Comparison of ENCODE assay signal across 8 mouse cellular contexts in genomic region chr12:8498148-8498571, GRCm38 (mm10). TPM values are rescaled to one million over a fixed set of nuclear protein-coding genes. Genes with fewer than 3 reads are reported as not detected.
DNase-seq lines count a peak whose midpoint lies in the region; ATAC-seq and TF ChIP-seq lines count a peak whose summit lies in the region.

No protein-coding gene starts in this region.

- TF ChIP-seq POLR2A in liver, adult 2 months (IDR thresholded peaks at IDR 0.05; ENCODE audit: extremely low read depth, insufficient read depth, low read length), result no peak

- H3K4me1 ChIP-seq in liver, adult 2 months (ENCODE audit: control insufficient read depth, insufficient read depth, low read length), result peaks cover 5% of the 10 kb centered on the region
- H3K4me1 ChIP-seq in heart, embryonic 12.5 days (replicated peaks), result peaks cover 34% of the 10 kb centered on the region
- peaks cover 30% of the 10 kb centered on the region for H3K4me1 ChIP-seq in midbrain, embryonic 14.5 days (ENCODE audit: control insufficient read depth, insufficient read depth, low read length)

- H3K4me2 ChIP-seq in heart, embryonic 12.5 days, result peak overlapping the region; percentile 96
- peak overlapping the region; percentile 88 for H3K4me2 ChIP-seq in midbrain, embryonic 14.5 days (ENCODE audit: low read length)

- no peaks in the 10 kb centered on the region for H3K9me3 ChIP-seq in heart, embryonic 12.5 days (replicated peaks)
- H3K9me3 ChIP-seq in midbrain, embryonic 14.5 days (ENCODE audit: control insufficient read depth, low read length), result no peaks in the 10 kb centered on the region

- H3K36me3 ChIP-seq in liver, adult 2 months (ENCODE audit: control insufficient read depth, insufficient read depth, low read length), result no peaks in the 10 kb centered on the region
- H3K36me3 ChIP-seq in heart, embryonic 12.5 days, result no peaks in the 10 kb centered on the region
- H3K36me3 ChIP-seq in midbrain, embryonic 14.5 days (ENCODE audit: control insufficient read depth, insufficient read depth, low read length), result no peaks in the 10 kb centered on the region

- peak overlapping the region; percentile 87 for H3K9ac ChIP-seq in liver, adult 2 months (ENCODE audit: low read depth, low read length)
- H3K9ac ChIP-seq in heart, embryonic 12.5 days, result peak overlapping the region; percentile 99
- H3K9ac ChIP-seq in midbrain, embryonic 14.5 days (replicated peaks; ENCODE audit: low read length), result peak overlapping the region; percentile 99

- H3K4me3 ChIP-seq in liver, adult 2 months (ENCODE audit: insufficient read depth, low read depth, low read length), result peak overlapping the region; percentile 80
- peak overlapping the region; percentile 93 for H3K4me3 ChIP-seq in heart, embryonic 12.5 days
- H3K4me3 ChIP-seq in midbrain, embryonic 14.5 days (replicated peaks; ENCODE audit: low read depth, low read length), result peak overlapping the region; percentile 91

- no peaks in the 10 kb centered on the region for H3K27me3 ChIP-seq in liver, adult 2 months (ENCODE audit: control insufficient read depth, insufficient read depth, low read length)
- H3K27me3 ChIP-seq in heart, embryonic 12.5 days (replicated peaks), result no peaks in the 10 kb centered on the region
- H3K27me3 ChIP-seq in midbrain, embryonic 14.5 days (ENCODE audit: control insufficient read depth, insufficient read depth, low read length), result no peaks in the 10 kb centered on the region

- peaks cover 13% of the 10 kb centered on the region; the same call in 1 of the 2 replicates for H3K79me2 ChIP-seq in liver, adult 2 months (ENCODE audit: control insufficient read depth, insufficient read depth, low read length)

- ATAC-seq in heart, embryonic 12.5 days (ENCODE audit: insufficient number of reproducible peaks, low FRiP score), result no peak
- ATAC-seq in midbrain, embryonic 14.5 days (ENCODE audit: low FRiP score, low TSS enrichment), result no peak
- no peak for ATAC-seq in megakaryocyte progenitor cell, adult 5-6 weeks (replicated peaks; ENCODE audit: poor library complexity)

- peak overlapping the region; percentile 24; the same call in 1 of the 2 replicates for H3K27ac ChIP-seq in liver, adult 2 months (replicated peaks; ENCODE audit: insufficient read depth, low read depth, low read length)
- H3K27ac ChIP-seq in heart, embryonic 12.5 days (ENCODE audit: poor library complexity, severe bottlenecking), result peak overlapping the region; percentile 100
- peak overlapping the region; percentile 100 for H3K27ac ChIP-seq in midbrain, embryonic 14.5 days (replicated peaks; ENCODE audit: low read depth, low read length)

- WGBS in liver, adult 2 months, result 39% methylated on average over 8 of the region's 8 CpGs
- WGBS in heart, embryonic 12.5 days, result 14% methylated on average over 8 of the region's 8 CpGs
- 2% methylated on average over 8 of the region's 8 CpGs for WGBS in midbrain, embryonic 14.5 days

- TF ChIP-seq CTCF in liver, adult 2 months (IDR thresholded peaks at IDR 0.05; ENCODE audit: low read depth, low read length), result no peak

- DNase-seq in liver, adult 2 months (ENCODE audit: extremely low read depth, low read depth, low spot score), result no peak
- no peak for DNase-seq in liver
- peak; percentile 30 to 45 for DNase-seq in cerebellum, adult 18-20 months
- peak; percentile 51 for DNase-seq in kidney, postnatal 10 days
- peak; percentile 38 for DNase-seq in midbrain, embryonic 14.5 days
- no peak for DNase-seq in spleen, adult 12 weeks (ENCODE audit: low spot score)

RNA-seq across cellular contexts. Expression of gene Rhob, which starts 1.6 kb away (rescaled TPM):
- 12.8 and 25.2 TPM in 2 replicates for total RNA-seq in liver, adult 2 months (2014; rRNA removed)
- polyA plus RNA-seq in liver, adult 2 months (2012; rRNA removed), result 24.9 and 31.0 TPM in 2 replicates
- polyA plus RNA-seq in heart, embryonic 12.5 days (2016; fragmentation: Nextera tagmentation; extraction: Ambion mirVana), result 52.9 and 55.1 TPM in 2 replicates
- 111 and 116 TPM in 2 replicates for polyA plus RNA-seq in midbrain, embryonic 14.5 days (2014; fragmentation: Nextera tagmentation; extraction: Ambion mirVana)
- total RNA-seq in megakaryocyte progenitor cell, adult 5-6 weeks (2015), result 112 and 160 TPM in 2 replicates
- total RNA-seq in megakaryocyte progenitor cell, adult 5-6 weeks (2017), result 50.4 and 64.6 TPM in 2 replicates

Comparison
In these comparisons a context has a peak if more than half of its experiments do, and no peak if none do; other contexts are left out.
1. DNase-seq: peak in cerebellum, adult 18-20 months (2 of 2), kidney, postnatal 10 days (single experiment) and midbrain, embryonic 14.5 days (single experiment); none in liver, adult 2 months (single experiment), liver (single experiment) and spleen, adult 12 weeks (single experiment).
2. H3K27ac ChIP-seq: peak in every context shown above with its lines; median percentile 100 in heart, embryonic 12.5 days; 100 in midbrain, embryonic 14.5 days; 24 in liver, adult 2 months.
3. Peak in every context shown above with its lines, with median percentiles within 50 percentile points of each other: H3K4me3 ChIP-seq and H3K9ac ChIP-seq.